Mouse (Mus musculus): ENCODE data around the gene Lrp6. TPM values are rescaled to one million over a fixed set of nuclear protein-coding genes. Genes with fewer than 3 reads are reported as not detected.
A peak's percentile ranks its signal among the peaks of the same experiment; 100 is the strongest.

Lrp6 gene
- 22.9 and 31.8 TPM in 2 replicates for total RNA-seq (2014; fragmentation: Nextera tagmentation)
- 40.6 and 50.7 TPM in 2 replicates for total RNA-seq (2017)

DNA sequence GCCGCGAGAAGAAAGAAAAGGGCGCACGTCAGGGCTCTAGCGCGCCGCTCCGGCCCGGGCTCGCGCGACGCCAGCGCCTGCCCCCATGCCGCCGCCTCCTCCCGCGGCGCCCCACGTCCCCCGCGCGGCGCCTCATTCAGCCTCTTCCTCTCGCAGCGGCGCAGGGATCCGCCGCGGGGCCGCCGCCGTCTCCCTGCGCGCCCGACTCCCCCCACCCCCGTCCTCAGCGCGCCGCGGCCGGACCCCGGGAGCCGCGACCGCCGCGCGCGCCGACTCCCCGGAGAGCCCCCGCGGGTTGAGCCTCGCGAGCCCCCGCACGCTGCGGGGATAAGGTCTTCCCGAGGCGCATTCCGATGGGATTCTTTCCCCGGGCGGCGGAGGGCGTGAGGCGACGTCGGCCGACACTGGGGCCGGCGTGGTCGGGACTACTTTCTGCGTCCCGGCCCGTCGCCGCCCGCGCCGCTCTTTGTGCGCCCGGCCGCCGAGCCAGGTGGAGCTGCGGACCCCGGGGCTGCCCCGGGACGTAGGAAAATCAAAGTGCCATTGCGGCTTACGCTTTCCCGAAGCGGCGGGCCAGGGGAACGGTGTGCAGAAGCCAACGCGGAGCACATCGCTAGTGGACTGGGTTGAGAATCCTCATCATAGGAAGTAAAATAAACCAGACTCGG lies at the start of gene Lrp6:
TSS of gene Lrp6 (minus strand) at position 148 of the 668 bp plus-strand sequence.
- ATAC-seq (replicated peaks; ENCODE audit: low FRiP score, low TSS enrichment, poor library complexity, severe bottlenecking): peak; percentile 72

- ATAC-seq (replicated peaks; ENCODE audit: low FRiP score, low TSS enrichment, poor library complexity, severe bottlenecking): peak; percentile 93
Observed at GRCm38 (mm10) chr6:134614723-134615648, 48.2 kb upstream of the Lrp6 start.

- ATAC-seq (replicated peaks; ENCODE audit: low FRiP score, low TSS enrichment, poor library complexity, severe bottlenecking): peak; percentile 38
Observed at GRCm38 (mm10) chr6:134614322-134614721, 47.6 kb upstream of the Lrp6 start.

DNA sequence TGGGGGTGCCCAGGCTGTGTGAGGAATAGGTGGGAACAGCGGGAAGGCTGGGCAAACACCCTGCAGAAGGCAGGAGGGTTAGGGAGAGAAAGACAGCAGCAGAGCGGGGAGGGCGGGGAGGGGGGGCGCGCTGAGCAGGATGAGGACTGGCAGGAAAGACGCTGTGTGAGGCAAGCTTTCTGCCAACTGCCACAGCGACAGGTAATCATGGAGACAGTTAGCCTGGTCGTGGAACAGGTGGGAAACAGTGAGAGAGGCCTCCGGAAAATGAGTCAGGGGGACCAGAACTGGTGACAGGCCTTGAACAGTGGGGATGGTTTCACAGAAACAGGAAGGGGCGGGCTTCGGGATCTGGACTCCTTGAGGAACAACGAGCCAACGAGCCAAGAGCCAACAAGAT lies 45.1 kb upstream of the Lrp6 start:
- no peak for ATAC-seq (replicated peaks; ENCODE audit: low FRiP score, low TSS enrichment, poor library complexity, severe bottlenecking)

GRCm38 (mm10) chr6:134610380-134610779 lies 43.6 kb upstream of the Lrp6 start:
- ATAC-seq (replicated peaks; ENCODE audit: low FRiP score, low TSS enrichment, poor library complexity, severe bottlenecking): no peak

GRCm38 (mm10) chr6:134606949-134607746 lies 40.4 kb upstream of the Lrp6 start:
- ATAC-seq (replicated peaks; ENCODE audit: low FRiP score, low TSS enrichment, poor library complexity, severe bottlenecking): peak; percentile 68

- ATAC-seq (replicated peaks; ENCODE audit: low FRiP score, low TSS enrichment, poor library complexity, severe bottlenecking): no peak
Observed at GRCm38 (mm10) chr6:134606540-134606939, 39.8 kb upstream of the Lrp6 start.

DNA sequence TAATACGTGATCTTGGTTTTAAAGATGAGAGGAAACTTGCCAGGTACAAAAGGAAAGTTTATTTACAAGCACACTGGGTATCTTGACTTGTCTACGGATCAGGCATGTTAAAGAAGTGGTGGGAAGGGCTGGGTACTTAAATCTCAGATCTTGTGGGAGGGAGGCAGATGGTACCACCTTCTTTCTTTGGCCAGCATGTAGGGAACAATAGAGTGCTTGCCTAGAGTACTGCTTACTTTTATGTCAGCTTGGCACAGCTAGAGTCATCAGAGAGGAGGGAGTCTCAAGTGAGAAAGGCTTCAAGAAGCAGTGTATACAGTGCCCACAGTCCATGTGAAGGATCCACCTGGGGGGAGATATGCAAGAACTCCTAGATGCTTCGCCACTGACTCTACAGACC lies 38.4 kb upstream of the Lrp6 start:
- ATAC-seq (replicated peaks; ENCODE audit: low FRiP score, low TSS enrichment, poor library complexity, severe bottlenecking): no peak

DNA sequence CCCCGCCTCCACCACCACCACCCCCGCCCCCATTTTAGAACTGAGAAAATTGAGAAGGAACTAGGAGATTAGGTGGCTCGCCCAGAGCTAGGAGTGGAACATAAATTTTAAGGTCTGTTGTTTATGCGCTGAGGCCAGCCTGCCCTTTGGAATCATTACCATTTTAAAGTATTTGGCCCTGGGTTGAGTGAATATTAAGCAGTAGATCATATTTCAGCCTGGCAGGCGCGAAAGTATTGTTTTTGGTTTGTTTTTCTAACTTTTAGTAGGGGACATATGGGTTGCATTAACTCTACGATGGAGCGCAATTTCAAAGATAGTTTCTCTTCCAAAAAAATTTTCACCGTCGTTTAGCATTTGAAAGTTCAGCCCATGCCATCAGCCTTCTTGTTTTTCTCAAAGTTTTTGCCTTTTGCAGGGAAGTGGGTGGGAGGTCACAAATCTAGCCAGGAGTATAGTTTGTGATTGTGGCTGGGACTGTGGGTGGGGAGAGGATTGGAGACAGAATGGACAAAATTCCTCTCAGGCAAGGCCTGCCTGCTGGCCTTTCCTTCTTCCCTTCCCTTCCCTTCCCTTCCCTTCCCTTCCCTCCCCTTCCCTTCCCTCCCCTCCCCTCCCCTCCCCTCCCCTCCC lies 35.7 kb upstream of the Lrp6 start:
- ATAC-seq (replicated peaks; ENCODE audit: low FRiP score, low TSS enrichment, poor library complexity, severe bottlenecking): no peak

- no peak for ATAC-seq (replicated peaks; ENCODE audit: low FRiP score, low TSS enrichment, poor library complexity, severe bottlenecking)
Observed at GRCm38 (mm10) chr6:134601766-134602165, 35.0 kb upstream of the Lrp6 start.

- no peak for ATAC-seq (replicated peaks; ENCODE audit: low FRiP score, low TSS enrichment, poor library complexity, severe bottlenecking)
Observed at GRCm38 (mm10) chr6:134601130-134601529, 34.4 kb upstream of the Lrp6 start.

GRCm38 (mm10) chr6:134599239-134599638 lies 32.5 kb upstream of the Lrp6 start:
- no peak for ATAC-seq (replicated peaks; ENCODE audit: low FRiP score, low TSS enrichment, poor library complexity, severe bottlenecking)

DNA sequence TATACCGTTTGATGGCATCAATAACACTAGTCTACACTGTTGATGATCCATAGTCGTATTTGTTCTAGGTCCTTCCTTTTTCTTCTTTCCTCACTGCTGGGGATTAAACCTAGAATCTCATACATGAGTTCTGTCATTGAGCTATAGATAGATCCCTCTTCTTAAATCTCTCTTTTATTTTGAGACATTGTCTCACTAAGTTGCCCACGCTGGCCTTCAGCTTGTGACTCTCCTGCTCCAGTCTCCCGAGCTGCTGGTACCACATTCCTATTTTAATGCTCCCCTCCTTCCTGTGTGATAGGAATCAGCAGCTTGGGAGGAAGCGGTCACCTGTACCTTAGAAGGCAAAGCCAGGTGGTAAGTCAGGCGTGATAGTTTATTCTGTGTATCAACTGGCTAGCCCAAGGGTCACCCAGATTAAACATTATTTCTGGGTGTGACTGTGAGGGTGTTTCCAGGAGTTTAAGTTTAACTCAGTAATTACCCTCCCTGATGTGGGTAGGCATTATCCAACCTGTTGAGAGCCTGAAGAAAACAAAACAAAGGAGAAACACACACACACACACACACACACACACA lies 31.0 kb upstream of the Lrp6 start:
- ATAC-seq (replicated peaks; ENCODE audit: low FRiP score, low TSS enrichment, poor library complexity, severe bottlenecking): no peak

- peak; percentile 51 for ATAC-seq (replicated peaks; ENCODE audit: low FRiP score, low TSS enrichment, poor library complexity, severe bottlenecking)
Observed at GRCm38 (mm10) chr6:134594569-134595442, 28.0 kb upstream of the Lrp6 start.

- ATAC-seq (replicated peaks; ENCODE audit: low FRiP score, low TSS enrichment, poor library complexity, severe bottlenecking): no peak
Observed at GRCm38 (mm10) chr6:134591614-134592013, 24.8 kb upstream of the Lrp6 start.

DNA sequence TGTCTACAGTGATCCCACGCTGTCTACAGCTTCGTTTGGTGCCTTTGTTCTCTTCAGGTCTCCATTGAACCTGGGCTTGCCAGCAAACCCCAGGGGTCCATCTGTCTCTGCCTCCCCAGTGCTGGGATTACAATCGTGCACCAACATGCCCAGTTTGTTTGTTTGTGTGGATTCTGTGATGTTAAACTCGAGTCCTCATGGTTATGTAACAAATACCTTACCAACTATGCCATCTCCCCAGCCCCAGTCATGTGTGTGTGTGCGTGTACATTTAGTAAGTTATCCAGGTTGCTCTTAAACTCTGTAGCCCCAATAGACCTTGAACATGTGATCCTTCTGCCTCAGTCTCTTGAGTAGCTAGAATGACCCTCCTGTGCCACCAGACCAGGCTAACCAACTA lies 19.5 kb upstream of the Lrp6 start:
- ATAC-seq (replicated peaks; ENCODE audit: low FRiP score, low TSS enrichment, poor library complexity, severe bottlenecking): no peak

GRCm38 (mm10) chr6:134584616-134585015 lies 17.9 kb upstream of the Lrp6 start:
- no peak for ATAC-seq (replicated peaks; ENCODE audit: low FRiP score, low TSS enrichment, poor library complexity, severe bottlenecking)

DNA sequence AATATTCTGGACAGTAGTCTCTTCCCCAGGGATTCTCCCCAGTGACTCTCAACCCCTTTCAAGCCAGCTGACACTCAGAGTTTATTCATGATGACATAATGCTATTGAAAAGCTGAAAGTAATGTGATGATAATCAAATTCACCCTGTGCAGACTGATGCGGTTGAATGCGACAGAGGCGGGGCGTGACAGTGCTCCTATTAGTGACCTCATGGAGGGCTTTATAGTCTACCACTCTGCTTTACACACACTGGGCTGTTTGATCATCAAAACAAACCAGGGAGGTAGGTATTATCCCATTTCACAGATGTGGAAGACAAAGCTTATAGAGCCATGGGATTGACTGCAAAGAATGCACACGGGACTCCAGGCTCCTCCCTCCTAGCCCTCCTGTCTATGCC lies 15.3 kb upstream of the Lrp6 start:
- ATAC-seq (replicated peaks; ENCODE audit: low FRiP score, low TSS enrichment, poor library complexity, severe bottlenecking): no peak
